Mouse (Mus musculus): ENCODE data around the gene Fcgrt. TPM values are rescaled to one million over a fixed set of nuclear protein-coding genes. Genes with fewer than 3 reads are reported as not detected.

Gene Fcgrt
- polyA plus RNA-seq, 1 experiment from 2014 or later, result 34.1 TPM

DNA sequence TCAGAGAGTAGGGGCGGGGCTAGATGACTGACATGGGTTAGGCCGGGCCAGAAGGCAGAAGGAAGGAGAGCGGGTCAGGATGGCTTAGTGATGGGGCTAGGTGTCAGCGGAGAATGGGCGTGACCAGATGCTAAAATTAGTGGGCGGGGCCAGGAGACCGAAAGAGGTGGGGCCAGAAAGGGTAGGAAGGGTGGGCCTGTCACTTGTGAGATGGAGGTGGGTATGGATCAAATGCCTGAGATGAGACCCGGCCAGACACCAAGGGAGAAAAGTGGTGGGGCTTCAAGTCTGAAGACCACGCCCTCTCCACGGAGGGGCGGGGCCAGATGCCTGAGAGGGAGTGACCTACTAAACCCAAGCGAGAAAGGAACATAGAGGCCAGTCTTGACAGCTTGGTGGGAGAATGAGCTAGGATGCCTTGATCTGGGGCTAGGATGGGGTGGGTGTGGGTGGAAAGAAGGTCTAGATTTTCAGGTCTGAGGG lies 30.9 kb upstream of the Fcgrt start:
- H3K9ac ChIP-seq (ENCODE audit: low read depth, low read length), result no peak overlapping the region
- no peak overlapping the region for H3K4me2 ChIP-seq (ENCODE audit: low read length)
- no peak for ATAC-seq
- peaks cover 5% of the 10 kb centered on the region for H3K4me1 ChIP-seq (ENCODE audit: control insufficient read depth, insufficient read depth, low read depth, low read length)
- 14% methylated on average over 12 of the region's 12 CpGs for WGBS
- no peaks in the 10 kb centered on the region for H3K27me3 ChIP-seq (replicated peaks; ENCODE audit: control insufficient read depth, insufficient read depth, low read length)
- no peaks in the 10 kb centered on the region for H3K36me3 ChIP-seq (ENCODE audit: control insufficient read depth, insufficient read depth, low read length)
- no peaks in the 10 kb centered on the region for H3K9me3 ChIP-seq (ENCODE audit: control insufficient read depth, low read length)
- no peak overlapping the region for H3K4me3 ChIP-seq (ENCODE audit: low read length)
- no peak overlapping the region for H3K27ac ChIP-seq (ENCODE audit: low read depth, low read length)

DNA sequence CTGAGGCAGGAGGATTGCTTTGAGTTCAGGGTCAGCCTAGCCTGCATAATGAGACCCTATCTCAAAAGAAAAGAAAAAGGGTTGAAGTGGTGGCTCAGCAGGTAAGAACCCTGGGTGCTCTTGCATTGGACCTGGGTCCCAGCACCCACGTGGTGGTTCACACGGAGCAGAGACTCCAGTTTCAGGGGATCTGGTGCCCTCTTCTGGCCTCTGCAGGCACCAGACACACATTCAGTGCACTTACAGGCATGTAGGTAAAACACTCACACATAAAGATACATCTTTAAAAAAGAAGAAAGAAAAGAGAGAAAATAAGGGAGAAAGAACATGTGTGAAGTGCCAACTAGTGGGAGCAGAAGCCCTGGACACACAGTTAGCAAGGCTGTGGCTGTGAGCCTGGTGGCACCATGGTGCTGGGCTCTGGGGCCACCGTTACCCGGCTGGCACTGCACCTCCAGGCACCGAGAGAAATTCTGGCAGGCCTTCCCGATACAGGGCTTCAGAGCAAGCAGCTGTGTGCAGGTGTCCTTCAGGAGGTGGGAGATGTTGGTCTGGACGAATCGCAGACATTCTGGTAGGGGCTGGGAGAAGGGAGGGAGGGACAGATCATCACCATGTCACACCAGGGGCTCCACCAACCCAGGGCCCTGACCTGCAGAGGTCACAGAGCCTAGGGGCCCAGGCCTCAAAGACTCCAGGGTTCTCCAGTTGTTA lies 30.0 kb upstream of the Fcgrt start:
- Histone ChIP-seq H3K9ac (ENCODE audit: low read depth, low read length) (no peak overlapping the region), H3K4me1 (ENCODE audit: control insufficient read depth, insufficient read depth, low read depth, low read length) (peaks cover 7% of the 10 kb centered on the region), H3K9me3 (ENCODE audit: control insufficient read depth, low read length) (no peaks in the 10 kb centered on the region), H3K4me2 (ENCODE audit: low read length) (no peak overlapping the region), H3K27ac (ENCODE audit: low read depth, low read length) (no peak overlapping the region), H3K4me3 (ENCODE audit: low read length) (no peak overlapping the region), H3K36me3 (ENCODE audit: control insufficient read depth, insufficient read depth, low read length) (no peaks in the 10 kb centered on the region), H3K27me3 (replicated peaks; ENCODE audit: control insufficient read depth, insufficient read depth, low read length) (no peaks in the 10 kb centered on the region)
- no peak for ATAC-seq
- 80% methylated on average over 8 of the region's 8 CpGs for WGBS

DNA sequence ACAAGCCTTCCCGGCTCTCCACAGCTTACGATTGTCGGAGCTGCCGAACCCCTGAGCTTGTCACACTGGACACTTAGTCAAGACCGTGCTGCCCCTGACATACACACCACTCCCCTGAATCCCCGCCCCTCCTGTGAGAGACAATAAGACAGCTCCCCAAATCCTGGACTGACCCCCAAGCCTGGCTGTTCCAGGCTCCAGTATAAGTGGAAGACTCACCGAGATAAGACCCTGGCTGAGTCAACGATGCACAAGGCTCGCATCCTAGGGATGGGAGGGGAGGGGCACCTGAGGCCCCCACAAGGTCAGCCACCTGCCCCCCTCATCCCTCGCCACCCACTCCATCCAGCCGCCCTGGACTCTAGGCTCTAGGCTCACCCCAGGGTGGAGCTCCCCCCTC lies 28.2 kb upstream of the Fcgrt start:
- no peak overlapping the region for H3K9ac ChIP-seq (ENCODE audit: low read depth, low read length)
- no peak overlapping the region for H3K27ac ChIP-seq (ENCODE audit: low read depth, low read length)
- ATAC-seq, result no peak
- no peaks in the 10 kb centered on the region for H3K27me3 ChIP-seq (replicated peaks; ENCODE audit: control insufficient read depth, insufficient read depth, low read length)
- H3K4me2 ChIP-seq (ENCODE audit: low read length), result no peak overlapping the region
- H3K9me3 ChIP-seq (ENCODE audit: control insufficient read depth, low read length), result no peaks in the 10 kb centered on the region
- peaks cover 17% of the 10 kb centered on the region for H3K4me1 ChIP-seq (ENCODE audit: control insufficient read depth, insufficient read depth, low read depth, low read length)
- no peaks in the 10 kb centered on the region; the same call in 1 of the 2 replicates for H3K36me3 ChIP-seq (ENCODE audit: control insufficient read depth, insufficient read depth, low read length)
- 78% methylated on average over 11 of the region's 11 CpGs for WGBS
- no peak overlapping the region for H3K4me3 ChIP-seq (ENCODE audit: low read length)

DNA sequence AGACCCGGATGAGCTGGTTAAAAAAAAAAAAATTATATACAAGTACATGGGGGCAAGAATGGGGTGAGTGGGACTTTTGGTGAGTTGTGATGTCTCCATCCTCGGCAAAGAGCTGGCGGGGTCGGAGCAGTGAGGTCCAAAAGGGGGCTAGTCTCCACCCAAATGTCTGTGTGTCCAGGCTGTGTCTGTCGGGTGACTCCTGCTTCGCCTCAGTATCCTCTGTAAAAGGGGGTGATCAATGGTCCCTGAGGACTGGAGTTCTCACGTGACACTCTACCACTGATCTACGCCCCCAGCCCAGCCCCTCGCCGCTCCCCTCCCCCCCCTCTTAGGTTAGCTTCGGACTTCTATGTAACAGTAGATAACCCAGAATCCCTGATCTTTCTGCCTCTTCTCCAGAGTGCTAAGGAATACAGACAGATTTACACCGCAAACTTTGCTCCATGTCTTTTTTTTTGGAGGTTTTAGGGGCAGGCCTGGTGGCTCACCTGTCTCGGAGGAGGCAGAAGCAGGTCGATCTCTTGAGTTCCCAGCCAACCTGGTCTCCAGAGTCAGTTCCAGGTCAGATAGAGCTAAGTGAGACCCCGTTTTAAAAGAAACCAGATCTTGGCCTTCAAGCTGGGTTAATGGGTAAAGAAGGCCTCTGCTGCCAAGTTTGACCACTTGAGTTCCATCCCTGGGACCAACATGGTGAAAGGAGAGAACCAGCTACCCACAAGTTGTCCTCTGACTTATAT lies 26.3 kb upstream of the Fcgrt start:
- H3K9ac ChIP-seq (ENCODE audit: low read depth, low read length), result peak overlapping the region; percentile 71; the same call in 1 of the 2 replicates
- no peaks in the 10 kb centered on the region for H3K27me3 ChIP-seq (replicated peaks; ENCODE audit: control insufficient read depth, insufficient read depth, low read length)
- H3K4me1 ChIP-seq (ENCODE audit: control insufficient read depth, insufficient read depth, low read depth, low read length), result peaks cover 24% of the 10 kb centered on the region
- WGBS, result 52% methylated on average over 15 of the region's 15 CpGs
- peak overlapping the region; percentile 51 for H3K4me3 ChIP-seq (ENCODE audit: low read length)
- H3K9me3 ChIP-seq (ENCODE audit: control insufficient read depth, low read length), result no peaks in the 10 kb centered on the region
- peak overlapping the region; percentile 91 for H3K27ac ChIP-seq (ENCODE audit: low read depth, low read length)
- H3K36me3 ChIP-seq (ENCODE audit: control insufficient read depth, insufficient read depth, low read length), result peaks cover 18% of the 10 kb centered on the region
- ATAC-seq, result no peak
- peak overlapping the region; percentile 62 for H3K4me2 ChIP-seq (ENCODE audit: low read length)

DNA sequence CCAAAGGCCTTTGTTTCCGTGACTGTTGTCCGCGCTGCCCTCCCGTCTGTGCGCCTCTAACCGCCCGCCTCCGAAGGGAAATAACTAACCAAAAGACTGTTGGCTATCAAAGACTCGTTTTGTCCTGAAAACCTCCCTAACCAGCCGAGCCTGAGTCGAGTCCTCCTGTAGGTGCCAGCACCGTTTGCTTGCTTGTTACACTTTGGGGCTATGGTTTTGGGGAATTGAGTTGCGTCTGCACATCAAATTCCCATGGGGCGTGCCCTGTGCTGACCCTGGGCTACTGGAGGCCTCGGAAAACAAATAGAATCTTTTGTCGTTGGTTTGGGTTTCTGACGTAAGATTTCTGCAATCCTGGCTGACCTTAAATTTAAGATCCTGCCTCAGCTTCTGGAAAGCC lies 25.7 kb upstream of the Fcgrt start:
- Histone ChIP-seq H3K27ac (ENCODE audit: low read depth, low read length) (peak overlapping the region; percentile 91), H3K9me3 (ENCODE audit: control insufficient read depth, low read length) (no peaks in the 10 kb centered on the region), H3K27me3 (replicated peaks; ENCODE audit: control insufficient read depth, insufficient read depth, low read length) (no peaks in the 10 kb centered on the region), H3K4me2 (ENCODE audit: low read length) (peak overlapping the region; percentile 62), H3K4me3 (ENCODE audit: low read length) (peak overlapping the region; percentile 51), H3K36me3 (ENCODE audit: control insufficient read depth, insufficient read depth, low read length) (peaks cover 18% of the 10 kb centered on the region), H3K9ac (ENCODE audit: low read depth, low read length) (peak overlapping the region; percentile 71), H3K4me1 (ENCODE audit: control insufficient read depth, insufficient read depth, low read depth, low read length) (peaks cover 27% of the 10 kb centered on the region)
- 1% methylated on average over 17 of the region's 17 CpGs for WGBS
- no peak for ATAC-seq

DNA sequence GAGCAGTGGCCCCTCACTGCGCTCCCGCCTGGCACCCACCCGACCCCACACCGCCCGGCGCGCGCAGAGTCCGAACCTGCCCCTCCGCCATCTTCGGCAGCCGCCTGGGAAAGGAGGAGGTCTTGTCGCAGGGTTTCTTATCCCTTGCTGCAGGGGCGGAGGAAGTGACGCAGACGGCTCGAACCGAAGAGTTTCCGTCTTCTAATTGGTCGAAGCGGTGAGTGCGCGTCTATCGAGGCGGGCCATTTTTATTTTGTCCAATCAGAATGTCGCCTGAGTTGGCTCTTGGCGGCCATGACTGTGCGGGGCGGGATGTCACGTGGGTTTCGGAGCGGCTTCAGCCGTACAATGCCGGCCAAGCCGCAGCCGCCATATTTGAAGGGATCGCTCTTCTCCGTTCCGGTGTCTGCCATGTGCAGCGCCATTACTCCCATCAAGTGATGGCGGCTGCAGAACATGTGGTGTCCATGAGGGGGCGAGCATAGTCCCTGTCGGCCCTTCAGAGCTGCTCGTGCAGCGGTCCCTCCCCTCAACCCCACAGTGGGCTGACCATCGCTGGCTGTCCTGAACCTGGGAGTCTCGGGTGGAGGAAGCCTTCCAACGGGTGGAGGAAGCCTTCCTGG lies 25.1 kb upstream of the Fcgrt start, which contains the start of gene Rpl13a:
Gene Rpl13a (minus strand): TSS at position 138 of the 623 bp plus-strand sequence.
- no peaks in the 10 kb centered on the region for H3K27me3 ChIP-seq (replicated peaks; ENCODE audit: control insufficient read depth, insufficient read depth, low read length)
- under 1% methylated on average over 48 of the region's 48 CpGs for WGBS
- H3K9ac ChIP-seq (ENCODE audit: low read depth, low read length), result peak within 1 kb of the TSS; percentile 100
- peaks cover 27% of the 10 kb centered on the region for H3K4me1 ChIP-seq (ENCODE audit: control insufficient read depth, insufficient read depth, low read depth, low read length)
- H3K4me3 ChIP-seq (ENCODE audit: low read length), result peak within 1 kb of the TSS; percentile 89
- peak; percentile 95 for ATAC-seq
- peak within 1 kb of the TSS; percentile 83 for H3K4me2 ChIP-seq (ENCODE audit: low read length)
- H3K9me3 ChIP-seq (ENCODE audit: control insufficient read depth, low read length), result no peaks in the 10 kb centered on the region
- H3K27ac ChIP-seq (ENCODE audit: low read depth, low read length), result peak within 1 kb of the TSS; percentile 91
- peaks cover 18% of the 10 kb centered on the region for H3K36me3 ChIP-seq (ENCODE audit: control insufficient read depth, insufficient read depth, low read length)

DNA sequence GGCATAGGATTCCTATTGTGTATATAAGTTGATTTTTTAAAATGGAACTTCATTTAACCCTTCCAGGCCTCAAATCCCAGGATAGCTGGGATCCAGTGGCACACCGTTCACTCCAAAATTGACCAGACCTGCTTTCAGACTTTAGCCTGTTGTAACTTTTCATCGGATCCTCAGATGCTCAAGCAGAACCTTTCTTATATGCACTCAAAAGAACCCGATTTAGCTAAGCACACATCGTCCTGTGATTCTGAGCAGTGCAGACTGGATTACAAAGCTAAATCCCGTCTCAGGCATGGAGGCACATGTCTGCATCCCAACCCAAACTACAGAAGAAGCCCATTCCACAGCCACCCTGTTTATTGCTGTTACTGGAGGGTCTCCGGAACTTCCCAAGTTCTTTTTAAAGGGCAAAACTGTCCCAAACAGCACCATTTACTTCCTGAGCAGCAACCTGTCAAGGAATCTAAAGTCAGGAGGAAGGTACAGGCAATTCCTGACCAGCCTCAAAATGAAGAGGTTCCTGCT lies 24.1 kb upstream of the Fcgrt start:
- no peak for ATAC-seq
- 0% methylated on average over 6 of the region's 6 CpGs for WGBS
- peak overlapping the region; percentile 89 for H3K4me3 ChIP-seq (ENCODE audit: low read length)
- peak overlapping the region; percentile 100 for H3K9ac ChIP-seq (ENCODE audit: low read depth, low read length)
- H3K27me3 ChIP-seq (replicated peaks; ENCODE audit: control insufficient read depth, insufficient read depth, low read length), result no peaks in the 10 kb centered on the region
- peak overlapping the region; percentile 91 for H3K27ac ChIP-seq (ENCODE audit: low read depth, low read length)
- H3K4me2 ChIP-seq (ENCODE audit: low read length), result peak overlapping the region; percentile 83
- peaks cover 22% of the 10 kb centered on the region for H3K36me3 ChIP-seq (ENCODE audit: control insufficient read depth, insufficient read depth, low read length)
- peaks cover 33% of the 10 kb centered on the region for H3K4me1 ChIP-seq (ENCODE audit: control insufficient read depth, insufficient read depth, low read depth, low read length)
- no peaks in the 10 kb centered on the region for H3K9me3 ChIP-seq (ENCODE audit: control insufficient read depth, low read length)

DNA sequence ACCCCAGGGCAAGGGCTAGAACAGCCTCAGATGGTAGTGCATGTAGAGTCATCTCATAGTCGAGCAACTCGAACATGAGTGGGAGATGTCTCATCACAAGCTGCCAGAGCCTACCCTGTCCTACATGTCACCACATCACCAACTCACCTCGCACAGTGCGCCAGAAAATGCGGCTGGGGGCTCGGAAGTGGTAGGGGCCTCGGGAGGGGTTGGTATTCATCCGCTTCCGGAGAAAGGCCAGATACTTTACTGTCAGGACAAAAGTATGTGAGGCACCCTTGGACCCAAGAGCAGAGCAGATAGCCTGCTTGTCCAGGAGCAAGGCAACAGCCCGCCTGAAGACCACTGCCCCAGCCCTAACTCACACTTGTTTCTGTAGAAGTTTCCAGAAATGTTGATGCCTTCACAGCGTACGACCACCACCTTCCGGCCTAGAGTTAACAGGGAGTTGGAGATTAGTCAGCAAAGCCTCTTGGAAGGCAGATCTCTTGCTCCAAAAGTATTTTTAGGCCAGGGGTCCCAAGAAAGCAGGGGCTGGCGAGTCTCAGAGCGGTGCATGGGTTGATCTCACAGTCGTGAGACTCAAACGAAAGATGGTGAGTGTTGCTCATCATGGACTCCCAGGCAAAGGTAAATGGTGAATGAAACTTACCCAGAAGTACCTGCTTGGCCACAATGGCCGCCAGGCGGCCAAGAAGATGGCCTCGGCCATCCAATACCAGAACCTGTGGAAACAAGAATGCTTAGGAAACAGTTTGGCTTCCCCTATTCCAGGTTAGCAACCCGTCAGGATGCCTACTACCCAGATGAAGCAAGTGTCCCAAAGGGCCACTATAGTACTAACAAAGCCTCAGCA lies 23.4 kb upstream of the Fcgrt start:
- ATAC-seq, result no peak
- Histone ChIP-seq H3K9me3 (ENCODE audit: control insufficient read depth, low read length) (no peaks in the 10 kb centered on the region), H3K36me3 (ENCODE audit: control insufficient read depth, insufficient read depth, low read length) (peaks cover 28% of the 10 kb centered on the region), H3K9ac (ENCODE audit: low read depth, low read length) (peak overlapping the region; percentile 100), H3K27ac (ENCODE audit: low read depth, low read length) (peak overlapping the region; percentile 18; the same call in 1 of the 2 replicates), H3K27me3 (replicated peaks; ENCODE audit: control insufficient read depth, insufficient read depth, low read length) (no peaks in the 10 kb centered on the region), H3K4me1 (ENCODE audit: control insufficient read depth, insufficient read depth, low read depth, low read length) (peaks cover 37% of the 10 kb centered on the region), H3K4me3 (ENCODE audit: low read length) (peak overlapping the region; percentile 89), H3K4me2 (ENCODE audit: low read length) (peak overlapping the region; percentile 83)
- 50% methylated on average over 21 of the region's 21 CpGs for WGBS

Measured in hindbrain, embryonic 16.5 days (tissue).